Mouse (Mus musculus) embryonic stem cell, embryonic (primary cell): ENCODE data around the gene Ppara.

ENCODE experiments used
- CTCF ChIA-PET, 4 experiments: fragments of 300-600 bp in 2 of 4; fragments of 350-600 bp in 2 of 4; sonication (Branson Sonifier 250); formaldehyde crosslinking; loops; one replicate each; lab custom pipeline; 2022; ENCODE audit warnings: inconsistent platforms in 2 of 4; lab: Charles Lee
- POLR2A ChIA-PET, 4 experiments: fragments of 300-600 bp in 2 of 4; fragments of 350-600 bp in 2 of 4; sonication (Branson Sonifier 250); formaldehyde crosslinking; loops; one replicate each; lab custom pipeline; 2022; ENCODE audit warnings: antibody characterized with exemption in 4 of 4, inconsistent platforms in 1 of 4; lab: Charles Lee

Gene Ppara

GRCm38 (mm10) chr15:85788633-85789032 lies 53.9 kb downstream of the Ppara start:
- POLR2A ChIA-PET = interaction anchor here in 3 of 4 experiments (0.6 to 1.3 kb wide), 3 partner anchors 23 to 206 kb away, joined by 3 to 8 read pairs (median 3); partner anchors contain the start of gene Cdpf1 (in 1 of the 3)
- CTCF ChIA-PET = interaction anchor here in 1 of 4 experiments (0.6 kb wide), 1 partner anchor 261 kb away, joined by 3 read pairs; no protein-coding TSS in a partner anchor

GRCm38 (mm10) chr15:85791449-85791848 lies 56.7 kb downstream of the Ppara start:
- POLR2A ChIA-PET = interaction anchor here in 1 of 4 experiments (0.6 to 1.0 kb wide), 2 partner anchors 77 to 213 kb away, joined by 3 to 4 read pairs; no protein-coding TSS in a partner anchor
- CTCF ChIA-PET = interaction anchor here in 1 of 4 experiments (0.6 kb wide), 1 partner anchor 105 kb away, joined by 3 read pairs; no protein-coding TSS in a partner anchor

- ChIA-PET POLR2A (no interaction called here), CTCF (no interaction called here)
Observed at GRCm38 (mm10) chr15:85792819-85793218, 58.0 kb downstream of the Ppara start.

GRCm38 (mm10) chr15:85795516-85795915 lies 60.7 kb downstream of the Ppara start:
- CTCF ChIA-PET = no interaction called here
- POLR2A ChIA-PET = no interaction called here

- POLR2A ChIA-PET = interaction anchor here in 1 of 4 experiments (2.4 kb wide), 1 partner anchor 13 kb away, joined by 11 read pairs; the partner anchor contains the start of gene Cdpf1
- CTCF ChIA-PET = no interaction called here
Observed at GRCm38 (mm10) chr15:85798676-85799075, 63.9 kb downstream of the Ppara start.

GRCm38 (mm10) chr15:85802931-85803330 lies 68.1 kb downstream of the Ppara start:
- POLR2A ChIA-PET = interaction anchor here in 2 of 4 experiments (1.1 to 1.6 kb wide), 2 partner anchors 8 kb away, joined by 8 read pairs; partner anchors contain the start of gene Cdpf1 (in 2 of the 2)
- CTCF ChIA-PET = no interaction called here

- CTCF ChIA-PET = interaction anchor here in 1 of 4 experiments (0.6 kb wide), 1 partner anchor 359 kb away, joined by 3 read pairs; no protein-coding TSS in a partner anchor
- POLR2A ChIA-PET = interaction anchor here in 3 of 4 experiments (0.5 to 0.6 kb wide), 3 partner anchors 97 to 513 kb away, joined by 4 to 6 read pairs (median 5); no protein-coding TSS in a partner anchor
Observed at GRCm38 (mm10) chr15:85806886-85807285, 72.1 kb downstream of the Ppara start.

- ChIA-PET CTCF (interaction anchor here in 1 of 4 experiments (0.6 kb wide), 1 partner anchor 358 kb away, joined by 3 read pairs; no protein-coding TSS in a partner anchor), POLR2A (interaction anchor here in 1 of 4 experiments (5.2 kb wide), 1 partner anchor 24 kb away, joined by 58 read pairs; the partner anchor contains the start of gene Ttc38)
Observed at GRCm38 (mm10) chr15:85807404-85807803, 72.6 kb downstream of the Ppara start.

GRCm38 (mm10) chr15:85808031-85808430 lies 73.2 kb downstream of the Ppara start:
- POLR2A ChIA-PET = interaction anchor here in 2 of 4 experiments (0.6 to 5.2 kb wide), 10 partner anchors 13 to 361 kb away, joined by 3 to 58 read pairs (median 6); partner anchors contain the start of genes Ttc38 (in 2 of the 2), Pkdrej (in 1 of the 2) and Trmu (in 1 of the 2)
- CTCF ChIA-PET = interaction anchor here in 1 of 4 experiments (0.5 kb wide), 1 partner anchor 33 kb away, joined by 3 read pairs; no protein-coding TSS in a partner anchor

- CTCF ChIA-PET = interaction anchor here in 2 of 4 experiments (1.0 kb wide), 2 partner anchors 51 to 74 kb away, joined by 3 read pairs; partner anchors contain the start of gene Ppara (in 1 of the 2)
Observed at GRCm38 (mm10) chr15:85808434-85808833, 73.7 kb downstream of the Ppara start.

GRCm38 (mm10) chr15:85809091-85809490 lies 74.3 kb downstream of the Ppara start:
- ChIA-PET CTCF (interaction anchor here in 3 of 4 experiments (0.6 to 1.0 kb wide), 4 partner anchors 32 to 211 kb away, joined by 3 to 4 read pairs (median 3); partner anchors contain the start of gene Ppara (in 1 of the 3)), POLR2A (interaction anchor here in 2 of 4 experiments (0.8 to 5.2 kb wide), 9 partner anchors 12 to 360 kb away, joined by 3 to 58 read pairs (median 6); partner anchors contain the start of genes Ttc38 (in 2 of the 2), Gtse1 (in 1 of the 2), Pkdrej (in 1 of the 2) and Trmu (in 1 of the 2))

More at GRCm38 (mm10) chr15:85808434-85808833, 73.7 kb downstream of the Ppara start:
- POLR2A ChIA-PET = interaction anchor here in 2 of 4 experiments (0.6 to 5.2 kb wide), 11 partner anchors 12 to 360 kb away, joined by 3 to 58 read pairs (median 6); partner anchors contain the start of genes Ttc38 (in 2 of the 2), Gtse1 (in 1 of the 2), Pkdrej (in 1 of the 2) and Trmu (in 1 of the 2)

GRCm38 (mm10) chr15:85810462-85810805 lies 75.7 kb downstream of the Ppara start:
- ChIA-PET CTCF (interaction anchor here in 1 of 4 experiments (0.8 to 2.0 kb wide), 6 partner anchors 21 to 330 kb away, joined by 3 to 14 read pairs (median 5); partner anchors contain the start of gene Ttc38), POLR2A (interaction anchor here in 3 of 4 experiments (0.6 to 5.2 kb wide), 24 partner anchors 7 to 774 kb away, joined by 3 to 58 read pairs (median 6); partner anchors contain the start of genes Pkdrej (in 2 of the 3), Gtse1 (in 1 of the 3), Ppara (in 1 of the 3) and Trmu (in 1 of the 3))

- CTCF ChIA-PET = interaction anchor here in 3 of 4 experiments (0.6 to 2.0 kb wide), 23 partner anchors 11 to 683 kb away, joined by 3 to 14 read pairs (median 4); partner anchors contain the start of genes Ppara (in 2 of the 3), Ttc38 (in 2 of the 3) and Pkdrej (in 1 of the 3)
- POLR2A ChIA-PET = interaction anchor here (0.6 to 5.2 kb wide), 71 partner anchors 8 to 774 kb away, joined by 3 to 58 read pairs (median 4); partner anchors contain the start of genes Gtse1 (in 3 of the 4), Pkdrej (in 3 of the 4), Ttc38 (in 3 of the 4) and Celsr1 (in 2 of the 4)
Observed at GRCm38 (mm10) chr15:85810806-85811521, 76.2 kb downstream of the Ppara start.

GRCm38 (mm10) chr15:85811535-85812277 lies 76.9 kb downstream of the Ppara start, which contains the start of gene Cdpf1:
Gene Cdpf1, minus strand, starts transcription at chr15:85811697.
- ChIA-PET CTCF (interaction anchor here in 3 of 4 experiments (0.6 to 2.0 kb wide), 23 partner anchors 10 to 683 kb away, joined by 3 to 14 read pairs (median 4); partner anchors contain the start of genes Ppara (in 2 of the 3), Ttc38 (in 2 of the 3) and Pkdrej (in 1 of the 3)), POLR2A (interaction anchor here (0.6 to 5.2 kb wide), 74 partner anchors 8 to 775 kb away, joined by 3 to 58 read pairs (median 4); partner anchors contain the start of genes Gtse1 (in 3 of the 4), Pkdrej (in 3 of the 4), Ttc38 (in 3 of the 4) and Celsr1 (in 2 of the 4))

GRCm38 (mm10) chr15:85813428-85813827 lies 78.6 kb downstream of the Ppara start:
- POLR2A ChIA-PET = interaction anchor here in 2 of 4 experiments (0.7 to 1.8 kb wide), 11 partner anchors 8 to 252 kb away, joined by 3 to 9 read pairs (median 3); partner anchors contain the start of genes Gtse1 (in 2 of the 2), Pkdrej (in 1 of the 2), Trmu (in 1 of the 2) and Ttc38 (in 1 of the 2)
- CTCF ChIA-PET = interaction anchor here in 2 of 4 experiments (1.4 to 2.0 kb wide), 3 partner anchors 22 to 28 kb away, joined by 5 to 6 read pairs (median 6); no protein-coding TSS in a partner anchor
